Mouse (Mus musculus) ES-Bruce4 (cell line): ENCODE results near the gene Oxct2a.

ENCODE experiments used
- CTCF ChIP-seq: IDR thresholded peaks from one replicate; pipeline ENCODE4 v1.8.1; 2011; ENCODE audit warnings: low read depth, low read length
- EP300 ChIP-seq: IDR thresholded peaks from 2 replicates; pipeline ENCODE4 v1.6.1; 2011; ENCODE audit warnings: low read depth, low read length; ENCODE audit not compliant: insufficient read depth

- TF ChIP-seq CTCF (no peak), EP300 (no peak)
Measured at GRCm38 (mm10) chr4:123298980-123299670, 24.3 kb downstream of the Oxct2a start.
